Mouse (Mus musculus) E14TG2a.4 (cell line): ENCODE results near the gene Shq1.

Experiments used
- H3K27me3 ChIP-seq: 2 replicates; pipeline ENCODE4 v1.6.1; 2014; ENCODE audit warnings: low read length, control low read depth; ENCODE audit not compliant: insufficient read depth
- H3K36me3 ChIP-seq: 2 replicates; pipeline ENCODE4 v1.6.1; 2014; ENCODE audit warnings: low read length, control low read depth; ENCODE audit not compliant: insufficient read depth
- H3K4me1 ChIP-seq: replicated peaks from 2 replicates; pipeline ENCODE4 v1.6.1; 2014; ENCODE audit warnings: low read depth, low read length, control low read depth
- H3K4me3 ChIP-seq: replicated peaks from 2 replicates; pipeline ENCODE4 v1.5.1; 2014; ENCODE audit warnings: mild to moderate bottlenecking, low read length
- H3K9me3 ChIP-seq: 2 replicates; pipeline ENCODE4 v1.6.1; 2014; ENCODE audit warnings: low read length, control low read depth
- CTCF ChIP-seq: conservative IDR thresholded peaks from 2 replicates; pipeline ENCODE4 v1.5.1; 2014; ENCODE audit warnings: low read length
- NANOG ChIP-seq: IDR thresholded peaks from 2 replicates; pipeline ENCODE4 v1.6.1; 2014; ENCODE audit warnings: borderline replicate concordance, low read length, mixed read lengths
- POU5F1 ChIP-seq: IDR thresholded peaks from 2 replicates; pipeline ENCODE4 v1.6.1; 2014; ENCODE audit warnings: low read length, borderline replicate concordance

Gene Shq1

GRCm38 (mm10) chr6:100678636-100679035, 7.7 kb upstream of the Shq1 start:
- no peak for TF ChIP-seq NANOG
- TF ChIP-seq POU5F1: no peak
- TF ChIP-seq CTCF: no peak

GRCm38 (mm10) chr6:100676461-100676860, 5.5 kb upstream of the Shq1 start:
- H3K27me3 ChIP-seq: peaks cover 20% of the 10 kb centered on the region

More at GRCm38 (mm10) chr6:100678636-100679035, 7.7 kb upstream of the Shq1 start:
- H3K4me3 ChIP-seq: no peak overlapping the region
- 0 out of 2 replicates have a peak, but pooled peaks cover 5% of the 10 kb centered on the region for H3K27me3 ChIP-seq
- H3K36me3 ChIP-seq: no peaks in the 10 kb centered on the region
- H3K9me3 ChIP-seq: no peaks in the 10 kb centered on the region
- no peaks in the 10 kb centered on the region for H3K4me1 ChIP-seq

GRCm38 (mm10) chr6:100674974-100675373, 4.0 kb upstream of the Shq1 start:
- Histone ChIP-seq H3K9me3 (no peaks in the 10 kb centered on the region), H3K4me1 (peaks cover 7% of the 10 kb centered on the region)
- no peak for TF ChIP-seq POU5F1
- TF ChIP-seq CTCF: peak; percentile 72
- TF ChIP-seq NANOG: no peak

More at GRCm38 (mm10) chr6:100676461-100676860, 5.5 kb upstream of the Shq1 start:
- no peaks in the 10 kb centered on the region for H3K4me1 ChIP-seq
- H3K36me3 ChIP-seq: no peaks in the 10 kb centered on the region
- no peak for TF ChIP-seq POU5F1
- TF ChIP-seq NANOG: no peak
- no peak for TF ChIP-seq CTCF
- H3K9me3 ChIP-seq: no peaks in the 10 kb centered on the region
- no peak overlapping the region for H3K4me3 ChIP-seq

GRCm38 (mm10) chr6:100671401-100671800, 444 bp upstream of the Shq1 start:
- Histone ChIP-seq H3K4me3 (peak overlapping the region; percentile 98), H3K27me3 (peaks cover 14% of the 10 kb centered on the region), H3K9me3 (no peaks in the 10 kb centered on the region), H3K4me1 (peaks cover 9% of the 10 kb centered on the region), H3K36me3 (peaks cover 19% of the 10 kb centered on the region)
- TF ChIP-seq POU5F1 (no peak), CTCF (no peak), NANOG (no peak)

More at GRCm38 (mm10) chr6:100674974-100675373, 4.0 kb upstream of the Shq1 start:
- no peak overlapping the region for H3K4me3 ChIP-seq
- no peaks in the 10 kb centered on the region for H3K36me3 ChIP-seq
- peaks cover 20% of the 10 kb centered on the region for H3K27me3 ChIP-seq

- TF ChIP-seq CTCF (no peak), POU5F1 (no peak), NANOG (no peak)
- peaks cover 9% of the 10 kb centered on the region for H3K4me1 ChIP-seq
- H3K36me3 ChIP-seq: peaks cover 20% of the 10 kb centered on the region
- peak overlapping the region; percentile 98 for H3K4me3 ChIP-seq
- H3K27me3 ChIP-seq: peaks cover 14% of the 10 kb centered on the region
- H3K9me3 ChIP-seq: no peaks in the 10 kb centered on the region
Observed at GRCm38 (mm10) chr6:100670370-100670841, 551 bp downstream of the Shq1 start.

- Histone ChIP-seq H3K9me3 (no peaks in the 10 kb centered on the region), H3K36me3 (peaks cover 36% of the 10 kb centered on the region), H3K4me3 (no peak overlapping the region), H3K27me3 (peaks cover 14% of the 10 kb centered on the region), H3K4me1 (peaks cover 9% of the 10 kb centered on the region)
- TF ChIP-seq POU5F1 (no peak), NANOG (no peak), CTCF (no peak)
Observed at GRCm38 (mm10) chr6:100668858-100669257, 2.1 kb downstream of the Shq1 start.

GRCm38 (mm10) chr6:100667644-100668043, 3.3 kb downstream of the Shq1 start:
- Histone ChIP-seq H3K36me3 (peaks cover 48% of the 10 kb centered on the region), H3K9me3 (no peaks in the 10 kb centered on the region), H3K4me1 (peaks cover 9% of the 10 kb centered on the region), H3K4me3 (no peak overlapping the region), H3K27me3 (peaks cover 8% of the 10 kb centered on the region)
- no peak for TF ChIP-seq NANOG
- TF ChIP-seq POU5F1: no peak
- TF ChIP-seq CTCF: no peak

GRCm38 (mm10) chr6:100662224-100662623, 8.7 kb downstream of the Shq1 start:
- H3K36me3 ChIP-seq: peaks cover 80% of the 10 kb centered on the region
- no peak for TF ChIP-seq NANOG
- TF ChIP-seq CTCF: no peak
- no peak for TF ChIP-seq POU5F1
- H3K27me3 ChIP-seq: no peaks in the 10 kb centered on the region
- H3K4me3 ChIP-seq: no peak overlapping the region
- no peaks in the 10 kb centered on the region for H3K9me3 ChIP-seq
- peaks cover 12% of the 10 kb centered on the region; the same call in 1 of the 2 replicates for H3K4me1 ChIP-seq

- H3K4me3 ChIP-seq: no peak overlapping the region
- no peaks in the 10 kb centered on the region for H3K9me3 ChIP-seq
- H3K36me3 ChIP-seq: peaks cover 87% of the 10 kb centered on the region
- TF ChIP-seq POU5F1: no peak
- TF ChIP-seq CTCF: no peak
- no peak for TF ChIP-seq NANOG
- H3K27me3 ChIP-seq: no peaks in the 10 kb centered on the region
- H3K4me1 ChIP-seq: peaks cover 12% of the 10 kb centered on the region; the same call in 1 of the 2 replicates
Observed at GRCm38 (mm10) chr6:100660395-100660794, 10.6 kb downstream of the Shq1 start.
